Mouse (Mus musculus) testis, adult 2 months (tissue): ENCODE data around the gene Znrd1.

Experiments
- CTCF ChIP-seq: fragments of 200-500 bp; IDR thresholded peaks from 2 replicates; pipeline ENCODE4 v1.5.1; 2012; ENCODE audit warnings: low read depth, mild to moderate bottlenecking, inconsistent platforms, low read length, moderate library complexity; ENCODE audit not compliant: control insufficient read depth, insufficient read depth, insufficient replicate concordance
- POLR2A ChIP-seq: fragments of 200-500 bp; IDR thresholded peaks from 2 replicates; pipeline ENCODE4 v1.6.1; 2012; ENCODE audit warnings: low read depth, mild to moderate bottlenecking, inconsistent platforms, low read length, moderate library complexity; ENCODE audit not compliant: control insufficient read depth

- TF ChIP-seq CTCF (no peak), POLR2A (no peak)
These were observed 14.1 kb downstream of the Znrd1 start for GRCm38 (mm10) chr17:36944121-36944775.
